Mouse (Mus musculus) CD8-positive naive resting alpha-beta T cell, adult 2 months (primary cell): ENCODE data around the gene Vangl2.
A peak's percentile ranks its signal among the peaks of the same experiment; 100 is the strongest.

ENCODE experiments used
- DNase-seq, 2 experiments: peaks; one replicate each; pipeline ENCODE4 v3.0.0; 2022; ENCODE audit warnings: low read depth in 2 of 2, low spot score in 2 of 2

Vangl2 gene

DNA sequence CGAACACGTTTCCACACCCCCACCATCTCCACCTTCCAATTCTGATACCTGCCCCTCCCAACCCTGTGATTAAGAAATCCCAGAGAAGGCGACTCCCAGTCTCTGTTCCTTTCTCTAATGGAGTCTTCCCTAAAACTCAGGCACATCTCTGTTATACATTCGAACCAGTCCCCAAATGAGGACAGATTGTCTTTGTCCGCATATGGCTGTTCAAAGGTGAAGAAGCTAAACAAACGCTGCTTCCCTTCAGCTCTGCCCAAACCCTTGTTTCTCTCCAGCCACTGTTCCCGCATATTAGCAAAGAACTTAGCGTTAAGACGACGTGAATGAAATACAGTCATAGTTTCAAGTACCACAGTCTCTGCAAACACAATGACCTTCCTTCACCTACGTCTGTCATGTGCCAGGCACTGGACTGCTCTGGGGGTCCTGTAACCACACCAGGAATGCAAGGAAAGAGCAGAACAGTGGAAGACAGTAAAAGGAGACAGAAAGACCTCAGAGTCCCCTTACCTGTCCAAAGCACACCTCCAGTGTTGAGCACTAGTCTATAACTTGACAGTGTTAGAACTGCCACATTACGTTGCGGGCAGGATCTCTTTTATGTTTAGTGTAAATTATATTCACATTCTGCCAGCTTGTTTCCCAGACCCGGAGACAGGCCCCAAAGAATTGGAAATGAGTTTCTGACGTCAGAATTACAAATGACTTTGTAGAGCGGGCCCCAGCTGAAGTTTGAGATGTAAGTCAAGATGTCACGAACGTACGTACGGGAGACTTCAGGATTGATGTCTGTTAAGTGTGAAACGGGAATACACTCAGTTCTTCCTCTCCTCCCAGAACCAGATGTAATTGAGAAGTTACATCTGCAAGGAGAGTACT lies at the start of gene Vangl2:
Gene Vangl2 (minus strand): TSS at position 51 of the 882 bp plus-strand sequence.
- DNase-seq, result no peak

DNA sequence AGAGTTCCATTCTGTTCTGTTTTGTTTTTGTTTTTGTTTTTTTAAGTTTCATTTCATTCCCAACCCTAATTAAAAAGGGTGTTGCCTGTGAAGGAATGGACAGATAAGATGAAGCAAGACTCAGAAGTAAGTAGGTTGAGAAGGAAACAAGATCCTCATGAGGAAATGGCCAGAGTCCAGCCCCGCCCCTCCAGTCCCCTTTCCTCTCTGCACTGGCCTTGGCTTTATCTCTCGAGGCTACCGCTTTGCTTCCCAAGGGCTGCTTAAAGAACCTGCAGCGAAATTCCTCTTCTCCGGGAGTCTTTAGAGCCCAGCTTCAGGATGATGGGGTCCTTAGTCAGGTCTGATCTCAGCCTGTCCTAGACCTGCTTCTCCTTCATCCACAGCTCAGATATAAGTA lies 49.7 kb upstream of the Vangl2 start:
- no peak for DNase-seq

DNA sequence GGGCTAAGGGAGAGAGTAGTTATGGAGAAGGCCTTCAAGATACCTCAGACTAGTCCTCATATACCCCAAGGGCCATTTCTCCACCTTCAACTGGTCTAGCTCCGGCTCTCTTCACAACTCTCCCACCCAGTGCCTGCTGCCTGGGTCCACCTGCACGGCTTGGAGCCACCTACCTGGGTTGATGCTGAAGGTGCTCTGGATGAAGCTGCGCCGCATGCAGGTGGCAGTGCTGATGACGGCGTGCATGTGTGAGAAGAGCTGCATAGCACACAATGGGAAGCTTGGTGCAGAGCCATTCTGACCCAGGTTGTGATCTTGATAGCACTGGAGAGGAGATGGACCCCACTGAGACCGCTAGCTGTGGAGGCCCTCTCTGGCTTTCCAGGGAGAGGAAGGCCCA lies 44.4 kb upstream of the Vangl2 start:
- no peak for DNase-seq

DNA sequence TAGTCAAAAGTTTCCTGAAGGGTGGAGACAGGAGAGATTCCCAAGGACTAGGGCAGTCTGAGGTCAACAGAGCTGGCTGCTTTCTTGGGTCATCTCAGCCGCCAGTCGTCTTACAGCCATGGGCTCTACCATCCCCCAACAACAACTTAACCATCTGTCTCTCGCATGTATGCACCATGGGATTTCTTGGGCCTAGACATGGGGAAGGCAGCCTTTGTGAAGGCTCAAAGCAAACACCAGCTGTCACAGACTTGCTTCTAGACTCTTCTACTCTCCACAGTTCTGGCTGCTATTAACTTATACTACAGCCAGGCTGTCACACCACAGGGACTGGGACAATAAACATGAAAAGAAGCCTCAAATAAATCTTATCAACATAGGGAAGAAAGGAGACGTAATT lies 43.3 kb upstream of the Vangl2 start:
- DNase-seq, result no peak

DNA sequence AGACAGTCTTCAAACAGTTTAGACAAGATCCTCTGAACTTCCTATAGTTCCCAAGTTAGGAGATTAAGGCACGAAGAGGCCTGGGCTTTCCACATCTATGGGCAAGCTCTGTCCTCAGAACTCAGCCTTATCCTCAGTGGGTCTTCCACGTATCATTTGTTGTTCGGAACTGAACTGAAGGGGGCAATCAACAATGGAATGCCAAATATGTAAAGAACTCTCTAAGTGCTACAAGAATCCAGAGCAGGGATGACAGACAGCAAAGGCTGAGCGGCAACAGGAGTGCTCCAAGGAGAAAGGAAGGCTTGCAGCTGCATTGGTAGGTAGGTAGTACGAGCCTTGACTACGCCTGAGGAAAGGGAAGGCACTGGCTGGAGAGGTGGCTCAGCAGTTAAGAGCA lies 42.0 kb upstream of the Vangl2 start:
- no peak for DNase-seq

DNA sequence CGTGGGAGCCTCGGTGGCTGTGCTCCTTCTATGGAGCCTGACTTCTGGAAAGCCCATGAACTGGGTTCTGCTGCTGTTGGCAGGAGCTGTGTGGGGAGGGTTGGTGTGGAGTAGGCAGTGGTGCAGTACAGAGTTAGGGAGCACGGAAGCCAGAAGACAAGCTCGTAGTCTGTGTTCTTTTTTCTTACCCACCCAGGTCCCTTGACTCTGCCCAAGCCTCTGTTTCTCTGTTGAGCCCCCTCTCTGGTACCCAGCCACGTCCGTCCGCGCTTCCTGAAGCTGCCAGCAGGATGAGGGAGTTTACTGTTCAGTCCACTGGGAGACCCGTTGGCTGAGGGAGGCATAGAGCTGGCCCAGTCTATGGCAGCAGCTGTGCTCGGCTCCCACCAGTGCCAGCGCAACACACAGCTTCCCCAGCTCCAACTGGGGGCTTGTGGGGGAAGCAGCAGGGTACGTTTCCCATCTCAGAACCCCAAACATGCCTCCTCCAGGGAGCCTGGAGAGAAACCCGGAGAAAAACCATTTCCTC lies 36.4 kb upstream of the Vangl2 start:
- DNase-seq, result no peak

DNA sequence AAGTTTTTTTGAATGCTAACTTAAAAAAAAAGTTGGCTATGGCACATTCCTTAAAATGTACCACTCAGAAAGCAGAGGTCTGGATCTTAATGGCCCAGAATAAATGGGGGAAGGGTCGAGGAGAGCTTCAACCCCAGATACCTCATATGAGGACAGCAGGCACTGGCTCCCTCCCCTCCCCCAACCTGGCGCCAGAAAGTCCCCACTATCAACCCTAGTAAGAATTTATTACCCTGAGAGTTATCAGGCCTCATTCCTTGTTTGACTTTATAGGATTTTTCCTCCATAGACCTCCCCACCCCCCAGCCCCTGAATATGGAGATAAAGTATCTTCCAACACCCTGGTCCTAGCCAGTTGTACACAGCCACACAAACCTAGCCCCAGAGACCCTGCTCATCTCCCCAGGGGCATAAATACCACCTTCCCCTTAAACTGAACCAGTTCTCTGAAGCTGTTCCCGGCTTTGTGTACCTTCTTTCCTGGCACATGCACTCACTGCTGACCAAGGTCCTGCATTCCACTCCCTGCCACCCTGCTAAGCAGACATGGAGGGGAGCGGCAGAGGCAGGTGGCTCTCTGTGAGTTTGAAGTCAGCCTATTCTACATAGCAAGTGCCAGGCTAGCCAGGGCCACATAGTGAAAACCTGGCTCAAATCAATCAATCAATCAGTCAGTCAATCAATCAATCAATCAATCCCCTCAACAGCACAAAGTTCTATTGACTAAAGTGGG lies 35.2 kb upstream of the Vangl2 start:
- DNase-seq, result no peak

DNA sequence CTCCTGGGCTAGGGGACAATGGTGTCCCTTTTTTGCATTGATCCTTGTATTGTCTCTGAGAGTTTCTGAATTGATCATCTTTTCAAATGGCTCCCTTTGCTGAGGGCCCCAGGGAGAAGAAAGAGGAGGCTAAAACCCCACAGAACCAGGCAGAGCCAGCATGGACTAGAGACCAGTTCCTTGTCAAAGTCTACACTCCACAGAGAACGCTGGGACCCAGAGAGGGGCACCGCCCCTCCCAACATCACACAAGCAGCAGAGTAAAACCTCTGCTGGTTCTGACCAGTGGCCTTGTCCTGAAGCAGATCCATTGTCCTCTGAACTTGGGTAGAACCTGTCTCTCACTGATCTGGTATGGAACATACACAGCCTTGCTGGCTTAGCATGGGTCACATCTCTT lies 33.9 kb upstream of the Vangl2 start:
- no peak for DNase-seq

DNA sequence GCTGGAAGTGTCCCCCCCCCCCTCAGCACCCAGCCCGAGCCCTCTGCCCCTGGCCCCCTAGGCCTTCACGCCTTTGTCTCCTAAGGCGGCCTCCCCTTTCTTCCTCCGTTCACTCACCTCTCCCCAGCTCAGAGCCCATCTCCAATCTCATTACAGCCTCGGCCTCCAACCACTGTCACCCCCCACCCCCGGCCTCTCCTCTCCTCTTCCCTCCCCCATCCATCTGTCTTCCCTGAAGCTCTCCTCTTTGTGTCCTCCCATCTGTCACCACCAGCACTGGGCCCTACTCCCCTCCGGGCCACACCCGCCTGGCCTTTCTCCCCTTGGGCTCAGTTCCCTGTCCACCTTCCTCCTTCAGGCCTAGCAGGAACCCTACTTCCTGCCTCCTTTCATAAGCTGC lies 33.0 kb upstream of the Vangl2 start:
- no peak for DNase-seq

DNA sequence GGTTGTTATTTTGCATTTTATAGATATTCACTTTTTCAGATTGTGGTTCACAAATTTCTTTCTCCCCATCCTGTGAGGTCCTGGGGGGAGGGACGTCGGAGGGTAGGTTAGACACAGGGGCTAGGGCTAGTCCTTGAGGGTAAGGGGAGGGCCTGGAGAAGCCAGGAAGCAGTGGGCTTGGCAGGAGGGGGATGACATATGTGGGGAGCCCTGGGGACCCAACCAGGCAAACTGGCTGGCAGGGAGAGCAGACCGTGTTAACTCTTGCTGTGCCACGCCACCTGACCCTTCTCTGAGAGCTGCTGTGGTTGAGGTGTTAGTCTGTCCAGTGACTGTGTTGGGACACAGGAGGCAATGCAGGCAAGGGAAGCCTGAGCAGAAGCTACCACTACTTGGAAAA lies 32.4 kb upstream of the Vangl2 start:
- DNase-seq, result no peak

DNA sequence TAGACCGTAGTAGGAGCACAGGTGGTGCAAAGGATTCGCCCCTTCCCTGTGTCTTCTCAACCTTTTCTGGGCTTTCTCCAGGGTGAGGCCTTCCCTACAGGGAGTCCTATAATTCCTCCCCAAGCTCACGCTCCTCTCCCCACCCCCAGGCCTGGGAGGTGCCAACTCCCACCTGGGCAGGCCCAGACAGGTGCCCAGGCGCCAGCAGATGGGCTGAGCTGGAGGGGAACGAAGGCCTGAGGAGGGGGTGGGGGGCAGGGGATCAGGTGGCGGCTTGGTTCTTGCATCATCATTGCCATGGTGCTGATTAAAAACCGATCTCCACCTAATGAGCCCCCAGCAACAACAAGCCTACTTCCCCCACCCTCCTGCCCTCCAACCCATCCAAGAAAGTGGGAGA lies 30.6 kb upstream of the Vangl2 start:
- DNase-seq, result no peak

DNA sequence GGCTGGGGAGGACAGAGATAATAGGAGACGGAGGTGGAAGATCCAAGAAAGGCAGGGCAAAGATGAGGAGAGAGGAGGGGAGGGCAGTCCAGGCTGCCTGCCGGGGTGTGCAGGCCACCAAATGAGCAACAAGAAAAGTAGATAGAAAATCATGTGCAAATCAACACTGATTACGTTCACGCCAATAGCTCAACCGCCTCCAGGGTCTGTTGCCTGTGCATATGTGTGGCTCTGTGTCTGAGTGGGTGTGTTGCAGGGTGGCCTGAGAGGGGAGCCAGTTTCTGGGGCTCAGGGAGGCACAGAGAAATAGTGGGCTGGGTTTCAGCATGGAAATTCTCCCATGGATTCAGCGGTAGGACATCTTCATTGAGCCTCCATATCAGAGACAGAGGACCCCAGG lies 30.1 kb upstream of the Vangl2 start:
- no peak for DNase-seq

DNA sequence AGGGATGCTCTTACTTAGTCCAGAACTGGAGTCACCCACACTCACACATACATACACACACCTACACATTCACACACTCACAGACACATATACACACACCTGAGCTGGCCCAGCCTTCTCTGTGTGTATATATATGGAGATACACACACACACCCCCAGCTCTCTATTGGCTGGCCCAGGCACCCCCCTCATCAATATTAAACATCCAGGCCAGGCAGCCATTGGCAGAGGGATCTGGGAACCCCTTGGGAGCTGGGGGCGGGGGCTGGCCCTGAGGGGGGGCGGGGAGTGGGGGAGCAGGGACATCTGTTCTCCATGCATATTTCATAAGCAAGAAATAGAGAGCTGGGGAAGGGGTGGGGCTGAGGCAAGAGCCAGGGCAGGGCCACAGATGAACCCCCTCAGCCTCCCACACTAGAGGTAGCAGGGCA lies 29.3 kb upstream of the Vangl2 start, which contains the start of gene Nhlh1:
Gene Nhlh1 (minus strand): TSS at position 83 of the 431 bp plus-strand sequence.
- DNase-seq, result no peak

DNA sequence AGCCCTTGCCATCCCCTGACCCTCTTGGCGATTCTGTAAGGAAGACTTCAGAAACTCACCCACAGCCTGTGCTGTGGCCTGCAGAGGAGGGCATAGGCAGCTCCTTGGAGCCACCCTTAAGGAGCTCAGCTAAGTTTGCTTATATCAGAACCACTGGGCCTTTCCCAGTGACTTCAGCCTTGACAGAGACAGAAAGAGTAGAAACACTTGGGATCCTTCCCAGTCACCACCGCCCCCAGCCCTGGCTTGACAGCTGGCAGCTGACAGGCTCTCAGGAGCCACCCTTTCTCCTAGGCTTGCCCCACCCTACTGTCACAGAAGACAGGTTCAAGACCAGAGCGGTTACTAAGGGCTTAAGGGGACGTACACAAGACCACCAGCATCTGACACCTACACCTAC lies 28.0 kb upstream of the Vangl2 start:
- DNase-seq, result no peak

DNA sequence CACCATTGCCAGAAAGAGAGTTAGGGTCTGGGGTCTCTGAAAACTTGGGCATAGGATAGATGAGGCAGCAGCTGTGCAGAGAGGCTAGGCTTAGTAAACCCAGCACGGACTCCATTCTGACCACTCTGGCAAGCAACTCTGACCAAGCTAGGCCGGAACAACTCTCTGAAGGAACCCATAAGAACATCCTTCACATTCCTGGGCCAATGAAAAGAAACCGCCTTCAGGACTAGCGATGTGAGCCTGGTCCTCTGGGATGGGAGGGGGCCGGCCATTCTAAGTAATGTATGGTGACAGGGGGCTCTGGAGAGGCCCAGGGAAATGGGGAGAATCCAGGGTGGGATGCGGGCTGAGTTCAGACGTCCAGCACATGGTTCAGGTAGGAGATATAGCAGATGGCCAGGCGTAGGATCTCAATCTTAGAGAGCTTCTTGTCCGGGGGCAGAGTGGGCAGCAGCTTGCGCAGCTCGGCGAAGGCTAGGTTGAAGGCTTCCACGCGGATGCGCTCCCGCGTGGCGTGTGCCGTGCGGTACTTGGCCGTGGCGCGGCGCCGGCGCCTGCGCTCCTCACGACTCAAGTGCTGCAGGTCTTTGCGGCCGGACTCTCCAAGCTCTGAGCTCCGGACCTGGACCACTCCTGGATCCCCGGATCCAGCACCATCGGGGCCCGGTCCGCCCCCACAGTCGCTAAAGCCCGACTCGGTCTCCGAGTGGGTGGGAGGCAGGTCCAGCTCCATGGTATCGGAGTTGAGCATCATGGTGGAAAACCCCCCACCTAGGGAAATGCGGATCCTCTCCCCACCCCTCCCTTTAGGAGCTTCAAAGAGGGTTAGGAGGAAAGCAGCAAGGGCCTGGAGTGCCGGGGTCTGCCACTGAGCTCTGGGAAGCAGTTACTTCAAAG lies 25.5 kb upstream of the Vangl2 start:
- no peak for DNase-seq

DNA sequence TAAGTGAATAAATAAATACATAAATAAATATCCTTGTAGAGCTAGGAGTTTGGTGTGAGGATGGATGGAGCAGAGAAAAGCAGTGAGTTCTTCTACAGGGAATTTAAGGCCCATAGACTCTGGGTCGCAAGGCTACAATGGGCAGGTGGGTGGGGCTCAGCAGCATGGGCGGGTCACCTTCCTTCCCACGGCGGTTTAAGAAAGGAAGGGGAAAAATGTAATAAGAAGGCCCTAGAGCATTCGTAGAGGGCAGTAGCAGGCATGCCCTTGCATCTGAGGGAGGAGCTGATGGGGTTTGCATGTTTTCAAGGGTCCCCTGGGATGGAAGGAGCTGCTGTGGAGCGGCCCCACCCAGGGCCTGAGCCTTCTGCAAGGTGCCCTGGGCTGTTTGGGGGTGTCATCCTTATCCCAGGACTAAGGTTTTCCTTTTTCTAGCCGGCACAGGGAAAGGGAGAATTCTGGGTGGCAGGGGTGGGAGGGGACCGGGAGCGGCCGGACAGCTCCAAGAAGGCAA lies 24.6 kb upstream of the Vangl2 start:
- no peak for DNase-seq

DNA sequence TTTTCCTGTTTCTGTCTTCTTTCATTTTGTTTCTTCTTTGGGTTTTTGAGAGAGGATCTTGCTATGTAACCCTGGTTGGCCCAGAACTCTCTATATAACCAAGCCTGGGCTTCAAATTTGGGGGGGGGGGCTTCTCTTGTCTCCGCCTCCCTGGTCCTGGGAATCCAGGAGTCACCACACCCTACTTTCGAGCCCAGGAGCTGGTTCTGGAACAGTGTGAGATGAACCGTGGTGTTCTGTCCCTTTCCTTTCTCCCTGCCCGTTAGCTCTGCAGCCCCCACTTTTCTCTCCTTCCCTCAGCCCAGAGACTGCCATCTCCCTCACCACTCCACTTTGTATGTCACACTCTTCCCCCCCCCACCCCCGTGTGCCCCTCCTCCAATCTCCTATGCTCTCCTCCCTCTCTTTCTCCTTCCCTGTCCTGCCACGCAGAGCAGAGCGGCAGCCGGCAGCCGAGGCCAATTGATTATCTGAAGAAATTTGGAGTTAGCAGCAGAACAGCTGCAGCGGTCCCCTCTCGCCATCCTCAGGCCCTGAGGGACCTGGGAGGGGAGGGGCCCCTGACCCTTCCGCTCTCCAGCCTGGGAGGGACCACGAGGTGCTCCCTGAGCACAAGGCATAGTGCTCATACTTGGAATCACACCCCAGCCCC lies 21.0 kb upstream of the Vangl2 start:
- no peak for DNase-seq

DNA sequence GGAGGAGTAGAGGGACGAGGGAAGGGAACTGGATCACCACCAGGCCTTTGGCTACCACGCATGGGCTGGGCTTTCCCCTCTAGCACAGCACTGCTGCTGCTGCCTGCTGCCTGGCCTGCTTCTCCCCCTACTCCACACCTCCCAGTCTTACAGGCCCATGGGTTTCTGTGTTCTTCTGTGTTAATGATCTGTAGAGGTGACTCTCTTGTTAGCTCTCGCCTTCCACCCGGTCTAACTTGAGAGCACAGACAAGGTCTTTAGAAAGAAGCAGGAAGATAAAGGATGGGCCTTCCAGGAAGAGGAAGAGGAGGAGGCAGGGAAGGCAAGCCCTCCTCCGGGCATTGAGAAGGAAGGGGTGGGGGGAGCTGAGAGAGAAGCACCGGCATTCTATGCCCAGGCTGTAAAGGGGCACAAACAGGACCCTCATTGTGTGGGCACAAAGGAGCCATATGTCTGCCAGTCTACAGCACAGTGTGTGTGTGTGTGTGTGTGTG lies 20.0 kb upstream of the Vangl2 start:
- no peak for DNase-seq

DNA sequence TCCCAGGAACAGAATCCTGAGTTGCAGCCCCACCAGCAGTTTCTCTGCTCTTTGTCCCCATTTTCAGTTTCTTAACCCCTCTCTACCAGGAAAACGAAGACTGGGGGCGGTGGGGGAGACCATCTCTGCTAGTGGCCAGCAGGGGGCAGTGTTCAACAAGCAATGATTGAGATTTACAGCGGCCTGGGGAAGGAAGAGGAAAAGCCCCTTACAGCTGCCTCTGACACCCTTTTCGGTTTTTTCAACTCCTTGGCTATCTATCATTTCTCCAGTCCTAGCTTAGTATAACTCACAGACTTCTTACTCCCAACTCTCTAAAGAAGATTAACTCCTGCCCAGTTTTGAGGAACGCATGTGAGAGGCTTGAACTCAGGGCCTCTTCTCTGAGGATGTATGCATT lies 18.7 kb upstream of the Vangl2 start:
- DNase-seq, result peak; percentile 64 to 70

DNA sequence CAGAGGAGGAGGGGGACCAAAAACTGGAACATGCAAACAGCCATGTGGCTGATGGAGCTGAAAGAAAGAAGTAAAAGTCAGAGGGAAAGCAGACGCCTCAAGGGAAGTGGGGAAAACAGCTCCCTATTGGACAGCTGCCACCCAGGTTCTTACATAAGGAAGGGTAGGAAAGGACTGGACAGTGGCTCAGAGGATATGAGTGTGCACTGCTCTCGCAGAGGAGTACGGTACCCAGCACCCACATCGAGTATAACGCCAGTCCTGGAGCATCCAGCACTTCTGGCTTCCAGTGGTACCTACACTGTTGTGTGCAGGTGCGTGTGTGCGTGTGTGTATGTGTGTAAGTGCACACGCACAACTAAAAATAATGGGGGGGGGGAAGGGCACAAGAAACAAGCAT lies 18.2 kb upstream of the Vangl2 start:
- DNase-seq, result no peak
